Mouse (Mus musculus): ENCODE results near the gene Wfikkn1. TPM values are rescaled to one million over a fixed set of nuclear protein-coding genes. Genes with fewer than 3 reads are reported as not detected.
A peak's percentile ranks its signal among the peaks of the same experiment; 100 is the strongest.

Gene Wfikkn1
- polyA plus RNA-seq, 1 experiment, result 0.25 TPM

DNA sequence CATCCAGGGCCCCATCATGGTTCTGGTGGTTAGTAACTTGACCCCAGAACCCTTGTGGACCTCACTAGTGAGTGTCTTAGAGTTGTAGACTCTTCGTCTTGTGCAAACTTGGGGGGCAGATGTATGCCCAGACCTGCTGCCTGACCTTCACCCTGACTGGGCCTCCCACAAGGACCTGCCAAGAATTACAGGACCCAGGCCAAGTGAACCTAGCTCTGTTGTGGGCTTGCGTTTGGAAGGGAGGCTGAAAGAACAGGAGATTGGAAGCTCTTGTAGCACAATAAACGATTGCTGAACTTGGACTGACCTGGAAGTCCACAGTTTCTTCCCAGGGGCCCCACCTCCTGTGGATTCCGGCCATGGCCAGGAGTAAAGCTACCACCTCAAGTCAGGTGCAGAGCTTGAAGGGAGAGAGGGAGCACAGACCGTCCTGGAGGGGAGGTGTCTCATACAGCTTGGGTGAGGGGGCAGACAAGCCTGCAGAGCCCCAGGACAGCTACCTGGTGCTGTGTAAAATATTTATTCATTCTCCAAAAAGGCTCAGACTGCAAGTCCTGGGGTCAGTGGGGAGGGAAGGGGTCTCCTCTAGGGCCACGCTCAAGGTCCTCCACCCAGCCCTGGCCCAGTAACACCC lies 46.6 kb downstream of the Wfikkn1 start:
- H3K4me3 ChIP-seq, result peak overlapping the region; percentile 52
- peaks cover 36% of the 10 kb centered on the region for H3K79me2 ChIP-seq (ENCODE audit: control insufficient read depth, insufficient read depth)
- peaks cover 9% of the 10 kb centered on the region for H3K36me3 ChIP-seq (ENCODE audit: control insufficient read depth, insufficient read depth)
- peak overlapping the region; percentile 94 for H3K4me2 ChIP-seq (ENCODE audit: low read depth)
- no peaks in the 10 kb centered on the region for H3K27me3 ChIP-seq (ENCODE audit: control insufficient read depth, insufficient read depth, insufficient read length)
- peak overlapping the region; percentile 46 for H3ac ChIP-seq (ENCODE audit: control insufficient read depth, insufficient read length)
- TF ChIP-seq TCF3 (IDR thresholded peaks at IDR 0.05; ENCODE audit: insufficient read length, low read depth), result no peak
- no peak for TF ChIP-seq TCF12 (IDR thresholded peaks at IDR 0.05; ENCODE audit: insufficient read depth, poor library complexity, severe bottlenecking)
- TF ChIP-seq MYOD1 (IDR thresholded peaks at IDR 0.05; ENCODE audit: control insufficient read depth in 1 of 3, insufficient read length in 2 of 3, low read depth in 2 of 3), result no peak
- TF ChIP-seq USF1 (IDR thresholded peaks at IDR 0.05; ENCODE audit: low read depth), result no peak
- TF ChIP-seq E2F4 (IDR thresholded peaks at IDR 0.05; ENCODE audit: insufficient read depth), result no peak
- no peak for TF ChIP-seq REST (IDR thresholded peaks at IDR 0.05; ENCODE audit: insufficient read depth, insufficient read length)
- no peak for TF ChIP-seq POLR2A (IDR thresholded peaks at IDR 0.05; ENCODE audit: insufficient read length, low read depth)
- TF ChIP-seq SRF (IDR thresholded peaks at IDR 0.05; ENCODE audit: control insufficient read depth, insufficient read length, low read depth), result no peak
- no peak for TF ChIP-seq CEBPB (IDR thresholded peaks at IDR 0.05; ENCODE audit: insufficient read depth, poor library complexity, severe bottlenecking)
- TF ChIP-seq MYOG (IDR thresholded peaks at IDR 0.05; ENCODE audit: control insufficient read depth in 1 of 3, insufficient read depth in 1 of 3, insufficient read length in 2 of 3, low read depth in 2 of 3), result no peak
- TF ChIP-seq MAX (IDR thresholded peaks at IDR 0.05; ENCODE audit: low read depth), result no peak
- no peak for TF ChIP-seq POLR2AphosphoS2 (IDR thresholded peaks at IDR 0.05; ENCODE audit: insufficient read length, low read depth)

DNA sequence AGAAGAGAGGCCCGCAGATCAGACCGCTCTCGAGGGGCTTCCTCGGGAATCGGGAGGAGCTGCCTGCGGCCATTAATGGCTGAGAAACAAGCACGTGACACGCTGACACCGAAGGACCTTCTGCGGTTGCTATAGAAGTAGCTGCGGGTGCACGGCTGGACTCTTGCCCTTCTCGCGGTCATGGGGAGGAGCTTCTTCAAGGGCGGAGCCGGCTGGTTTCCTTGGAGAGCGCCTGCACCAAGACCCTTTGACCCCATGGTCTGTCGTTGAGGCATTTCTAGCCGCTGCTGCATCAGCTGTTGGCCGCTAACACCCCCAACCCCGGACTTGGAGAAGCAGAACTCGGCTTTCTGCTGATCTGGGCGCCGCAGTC lies 47.4 kb downstream of the Wfikkn1 start, which contains the start of gene Stub1:
TSS of gene Stub1 (minus strand) at position 114 of the 373 bp plus-strand sequence.
- TF ChIP-seq MYOD1 (IDR thresholded peaks at IDR 0.05; ENCODE audit: control insufficient read depth in 1 of 3, insufficient read length in 2 of 3, low read depth in 2 of 3) (peak in 2 of 3 experiments; percentile 67 to 72), POLR2AphosphoS2 (IDR thresholded peaks at IDR 0.05; ENCODE audit: insufficient read length, low read depth) (peak; percentile 70), E2F4 (IDR thresholded peaks at IDR 0.05; ENCODE audit: insufficient read depth) (no peak), USF1 (IDR thresholded peaks at IDR 0.05; ENCODE audit: low read depth) (peak; percentile 86), POLR2A (IDR thresholded peaks at IDR 0.05; ENCODE audit: insufficient read length, low read depth) (peak; percentile 38), TCF12 (IDR thresholded peaks at IDR 0.05; ENCODE audit: insufficient read depth, poor library complexity, severe bottlenecking) (no peak), TCF3 (IDR thresholded peaks at IDR 0.05; ENCODE audit: insufficient read length, low read depth) (no peak), REST (IDR thresholded peaks at IDR 0.05; ENCODE audit: insufficient read depth, insufficient read length) (no peak), MYOG (IDR thresholded peaks at IDR 0.05; ENCODE audit: control insufficient read depth in 1 of 3, insufficient read depth in 1 of 3, insufficient read length in 2 of 3, low read depth in 2 of 3) (peak; percentile 29 to 84 (median 59)), MAX (IDR thresholded peaks at IDR 0.05; ENCODE audit: low read depth) (no peak), CEBPB (IDR thresholded peaks at IDR 0.05; ENCODE audit: insufficient read depth, poor library complexity, severe bottlenecking) (no peak), SRF (IDR thresholded peaks at IDR 0.05; ENCODE audit: control insufficient read depth, insufficient read length, low read depth) (peak; percentile 63)
- Histone ChIP-seq H3K4me2 (ENCODE audit: low read depth) (peak within 1 kb of the TSS; percentile 94), H3K79me2 (ENCODE audit: control insufficient read depth, insufficient read depth) (peaks cover 37% of the 10 kb centered on the region), H3K4me3 (peak within 1 kb of the TSS; percentile 52), H3K27me3 (ENCODE audit: control insufficient read depth, insufficient read depth, insufficient read length) (no peaks in the 10 kb centered on the region), H3ac (ENCODE audit: control insufficient read depth, insufficient read length) (peak within 1 kb of the TSS; percentile 46), H3K36me3 (ENCODE audit: control insufficient read depth, insufficient read depth) (peaks cover 6% of the 10 kb centered on the region)

DNA sequence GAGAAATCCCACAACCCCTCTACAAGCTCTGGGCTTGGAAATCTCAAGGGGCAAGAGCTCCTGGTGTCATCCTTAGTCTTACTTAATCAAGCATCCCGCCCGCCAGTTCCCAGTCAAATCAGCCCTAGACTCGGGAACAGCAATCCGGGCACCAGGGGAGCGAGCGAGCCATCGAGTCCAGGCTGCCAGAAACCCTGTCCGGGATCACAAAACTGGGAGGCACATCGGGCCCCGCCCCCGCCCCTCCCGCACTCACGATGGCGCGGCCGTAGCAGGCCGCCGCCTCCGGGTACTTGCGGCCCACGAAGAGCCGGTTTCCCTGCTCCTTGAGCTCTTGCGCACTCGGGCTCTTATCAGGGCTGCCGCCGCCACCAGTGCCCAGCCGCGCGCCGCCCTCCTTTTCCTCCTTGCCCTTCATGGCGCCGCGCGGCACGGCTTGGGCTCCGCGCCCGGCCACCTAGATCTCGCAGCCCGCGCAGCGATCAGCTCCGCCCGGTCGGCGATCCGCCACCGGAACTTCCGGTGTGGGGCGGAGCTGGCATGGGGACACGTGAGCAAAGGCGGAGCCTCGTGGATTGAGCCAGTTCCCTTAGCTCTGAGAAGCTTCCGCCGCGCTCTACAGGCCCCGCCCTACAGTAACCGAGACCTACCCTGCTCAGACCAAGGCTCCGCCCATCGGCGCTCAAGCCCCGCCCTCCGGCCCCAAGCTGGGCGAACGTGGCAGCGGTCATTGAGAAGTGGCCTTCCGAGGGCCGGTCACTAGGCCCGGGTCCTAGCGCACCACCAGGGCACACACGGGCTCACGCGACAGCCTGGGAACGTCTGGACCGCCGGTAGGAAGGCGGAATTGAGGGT lies 48.0 kb downstream of the Wfikkn1 start:
- Histone ChIP-seq H3K4me3 (peak overlapping the region; percentile 52), H3K27me3 (ENCODE audit: control insufficient read depth, insufficient read depth, insufficient read length) (no peaks in the 10 kb centered on the region), H3ac (ENCODE audit: control insufficient read depth, insufficient read length) (peak overlapping the region; percentile 46), H3K4me2 (ENCODE audit: low read depth) (peak overlapping the region; percentile 94), H3K79me2 (ENCODE audit: control insufficient read depth, insufficient read depth) (peaks cover 37% of the 10 kb centered on the region), H3K36me3 (ENCODE audit: control insufficient read depth, insufficient read depth) (peaks cover under 1% of the 10 kb centered on the region)
- TF ChIP-seq E2F4 (IDR thresholded peaks at IDR 0.05; ENCODE audit: insufficient read depth) (peak; percentile 60), CEBPB (IDR thresholded peaks at IDR 0.05; ENCODE audit: insufficient read depth, poor library complexity, severe bottlenecking) (no peak), TCF3 (IDR thresholded peaks at IDR 0.05; ENCODE audit: insufficient read length, low read depth) (no peak), POLR2A (IDR thresholded peaks at IDR 0.05; ENCODE audit: insufficient read length, low read depth) (peak; percentile 65), USF1 (IDR thresholded peaks at IDR 0.05; ENCODE audit: low read depth) (peak; percentile 94), REST (IDR thresholded peaks at IDR 0.05; ENCODE audit: insufficient read depth, insufficient read length) (no peak), SRF (IDR thresholded peaks at IDR 0.05; ENCODE audit: control insufficient read depth, insufficient read length, low read depth) (no peak), MYOG (IDR thresholded peaks at IDR 0.05; ENCODE audit: control insufficient read depth in 1 of 3, insufficient read depth in 1 of 3, insufficient read length in 2 of 3, low read depth in 2 of 3) (no peak), TCF12 (IDR thresholded peaks at IDR 0.05; ENCODE audit: insufficient read depth, poor library complexity, severe bottlenecking) (no peak), MAX (IDR thresholded peaks at IDR 0.05; ENCODE audit: low read depth) (no peak), POLR2AphosphoS2 (IDR thresholded peaks at IDR 0.05; ENCODE audit: insufficient read length, low read depth) (peak; percentile 66), MYOD1 (IDR thresholded peaks at IDR 0.05; ENCODE audit: control insufficient read depth in 1 of 3, insufficient read length in 2 of 3, low read depth in 2 of 3) (peak in 1 of 3 experiments; percentile 9)

Measured in myocyte (in vitro differentiated cells).